Mouse (Mus musculus) lung, postnatal 10 days (tissue): Measurements from ENCODE around the gene Trp53rkb.
A peak's percentile ranks its signal among the peaks of the same experiment; 100 is the strongest.

Experiments used
- DNase-seq: peaks from one replicate; pipeline ENCODE4 v3.0.0; 2021

The Trp53rkb gene

GRCm38 (mm10) chr2:166799615-166800472 lies 7.5 kb downstream of the Trp53rkb start:
- DNase-seq = no peak

- DNase-seq = no peak
Observed at GRCm38 (mm10) chr2:166800473-166800857, 8.1 kb downstream of the Trp53rkb start.

GRCm38 (mm10) chr2:166801436-166801835 lies 9.1 kb downstream of the Trp53rkb start:
- no peak for DNase-seq

GRCm38 (mm10) chr2:166803298-166803697 lies 11.0 kb downstream of the Trp53rkb start:
- no peak for DNase-seq

GRCm38 (mm10) chr2:166805250-166806172 lies 13.2 kb downstream of the Trp53rkb start, which contains the start of gene Arfgef2:
Gene Arfgef2, plus strand, starts transcription at chr2:166805588.
- peak; percentile 93 for DNase-seq

GRCm38 (mm10) chr2:166806173-166806705 lies 13.9 kb downstream of the Trp53rkb start:
- no peak for DNase-seq

- DNase-seq = no peak
Observed at GRCm38 (mm10) chr2:166806813-166807212, 14.5 kb downstream of the Trp53rkb start.

GRCm38 (mm10) chr2:166809499-166809898 lies 17.2 kb downstream of the Trp53rkb start:
- DNase-seq = no peak

GRCm38 (mm10) chr2:166810821-166811220 lies 18.5 kb downstream of the Trp53rkb start:
- no peak for DNase-seq

GRCm38 (mm10) chr2:166818463-166819143 lies 26.3 kb downstream of the Trp53rkb start:
- no peak for DNase-seq

- DNase-seq = no peak
Observed at GRCm38 (mm10) chr2:166819849-166820248, 27.5 kb downstream of the Trp53rkb start.

GRCm38 (mm10) chr2:166820844-166821243 lies 28.5 kb downstream of the Trp53rkb start:
- DNase-seq = no peak

GRCm38 (mm10) chr2:166821406-166821805 lies 29.1 kb downstream of the Trp53rkb start:
- DNase-seq = no peak

- no peak for DNase-seq
Observed at GRCm38 (mm10) chr2:166822119-166822826, 29.9 kb downstream of the Trp53rkb start.

- DNase-seq = no peak
Observed at GRCm38 (mm10) chr2:166822901-166823300, 30.6 kb downstream of the Trp53rkb start.

- peak; percentile 14 for DNase-seq
Observed at GRCm38 (mm10) chr2:166824386-166824785, 32.1 kb downstream of the Trp53rkb start.

GRCm38 (mm10) chr2:166824998-166825397 lies 32.7 kb downstream of the Trp53rkb start:
- DNase-seq = no peak

- DNase-seq = no peak
Observed at GRCm38 (mm10) chr2:166826491-166827224, 34.3 kb downstream of the Trp53rkb start.

- no peak for DNase-seq
Observed at GRCm38 (mm10) chr2:166828306-166828705, 36.0 kb downstream of the Trp53rkb start.

GRCm38 (mm10) chr2:166830350-166830749 lies 38.0 kb downstream of the Trp53rkb start:
- DNase-seq = no peak

GRCm38 (mm10) chr2:166834091-166834490 lies 41.8 kb downstream of the Trp53rkb start:
- no peak for DNase-seq
